Mouse (Mus musculus) hindbrain, embryonic 14.5 days (tissue): ENCODE measurements around the gene Spef2. TPM values are rescaled to one million over a fixed set of nuclear protein-coding genes. Genes with fewer than 3 reads are reported as not detected.

Experiments
- polyA plus RNA-seq: library from polyadenylated mRNA; unstranded; fragments of >200 nt; fragmentation: Nextera tagmentation; extraction: Ambion mirVana; gene quantifications from 2 replicates; pipeline ENCODE4 v1.2.1, GENCODE M21; 2014

Gene Spef2
- polyA plus RNA-seq, 1 experiment from 2014 or later, result 3.6 TPM

Other genes with a start within 250 kb of the Spef2 start
- gene Il7r, start 218.7 kb downstream of the Spef2 start, polyA plus RNA-seq, result 0.23 TPM in 1 of 2 replicates, not detected in the other